Mouse (Mus musculus): ENCODE data around the gene C330007P06Rik. TPM values are rescaled to one million over a fixed set of nuclear protein-coding genes. Genes with fewer than 3 reads are reported as not detected.

The C330007P06Rik gene
- total and polyA plus RNA-seq, 3 experiments: 18.6 to 61.2 (median 53.0) TPM

- Histone ChIP-seq H3K79me2 (replicated peaks; ENCODE audit: control insufficient read depth, extremely low read depth, insufficient read depth, poor library complexity, severe bottlenecking) (no peaks in the 10 kb centered on the region), H3K36me3 (replicated peaks in 1 of 2; ENCODE audit: control insufficient read depth in 1 of 2, insufficient read depth in 1 of 2, low read length in 1 of 2) (peaks cover 0 to 8% of the 10 kb centered on the region in 2 experiments), H3K27ac (ENCODE audit: insufficient read depth, low read depth) (no peak overlapping the region), H3K4me3 (replicated peaks in 1 of 3; ENCODE audit: low read depth in 2 of 3, low read length in 2 of 3, poor library complexity in 1 of 3) (no peak overlapping the region), H3K9me3 (replicated peaks; ENCODE audit: low read length) (no peaks in the 10 kb centered on the region), H3K4me1 (ENCODE audit: control insufficient read depth in 1 of 2, insufficient read depth in 2 of 2) (peaks cover 4 to 16% of the 10 kb centered on the region in 2 experiments), H3K27me3 (replicated peaks) (no peaks in the 10 kb centered on the region), H3K9ac (ENCODE audit: insufficient read depth, low read depth) (no peak overlapping the region), H3K4me2 (ENCODE audit: insufficient read depth, low read depth, poor library complexity, severe bottlenecking) (no peak overlapping the region)
- DNase-seq (ENCODE audit: extremely low read depth): no peak
- in situ Hi-C loops (cut with MboI; ENCODE audit: low pct_ligation_motif_present, low pct_unique_long_range_greater_than_20kb, low sequenced_read_pairs): loop anchor here (10.0 kb wide), 1 partner anchor 80 kb away; the partner anchor contains the start of gene Nkrf
- TF ChIP-seq MAFK (IDR thresholded peaks at IDR 0.05; ENCODE audit: insufficient replicate concordance, low read length) (no peak), MAX (IDR thresholded peaks at IDR 0.05; ENCODE audit: low read length) (no peak), MEF2A (IDR thresholded peaks at IDR 0.05; ENCODE audit: borderline replicate concordance, low read depth, low read length) (no peak), HCFC1 (IDR thresholded peaks at IDR 0.05; ENCODE audit: low read depth, low read length) (no peak), UBTF (IDR thresholded peaks at IDR 0.05; ENCODE audit: low read depth, low read length) (no peak), PAX5 (IDR thresholded peaks at IDR 0.05; ENCODE audit: low read length) (no peak), ZKSCAN1 (IDR thresholded peaks at IDR 0.05; ENCODE audit: borderline replicate concordance, low read depth, low read length) (no peak), RCOR1 (conservative IDR thresholded peaks at IDR 0.05; ENCODE audit: low read depth, low read length) (no peak), JUND (conservative IDR thresholded peaks at IDR 0.05; ENCODE audit: low read depth, low read length) (no peak), NRF1 (IDR thresholded peaks at IDR 0.05; ENCODE audit: low read depth, low read length) (no peak), EP300 (IDR thresholded peaks at IDR 0.05; ENCODE audit: low read length) (no peak), CTCF (conservative IDR thresholded peaks at IDR 0.05 in 1 of 2, IDR thresholded peaks at IDR 0.05 in 1 of 2; ENCODE audit: low read depth in 2 of 2, low read length in 2 of 2) (no peak), E2F4 (IDR thresholded peaks at IDR 0.05; ENCODE audit: insufficient replicate concordance, low read depth, low read length) (no peak), MAZ (IDR thresholded peaks at IDR 0.05; ENCODE audit: low read depth, low read length) (no peak), POLR2A (IDR thresholded peaks at IDR 0.05; ENCODE audit: low read depth, low read length) (no peak), KAT2A (IDR thresholded peaks at IDR 0.05; ENCODE audit: insufficient replicate concordance, low read length) (no peak), ZNF384 (IDR thresholded peaks at IDR 0.05; ENCODE audit: low read depth, low read length) (no peak)
- dilution Hi-C loops (cut with MboI; ENCODE audit: extremely low pct_ligation_motif_present, extremely low pct_unique_long_range_greater_than_20kb, low sequenced_read_pairs): no loop called here
These were observed 48.9 kb downstream of the C330007P06Rik start for GRCm38 (mm10) chrX:36825032-36825431.

- no peak overlapping the region for H3K4me3 ChIP-seq (replicated peaks in 1 of 3; ENCODE audit: low read depth in 2 of 3, low read length in 2 of 3, poor library complexity in 1 of 3)
- DNase-seq (ENCODE audit: extremely low read depth): no peak
- H3K4me1 ChIP-seq (ENCODE audit: control insufficient read depth in 1 of 2, insufficient read depth in 2 of 2): peaks cover 4 to 16% of the 10 kb centered on the region in 2 experiments
- no peaks in the 10 kb centered on the region for H3K27me3 ChIP-seq (replicated peaks)
- TF ChIP-seq MYC (IDR thresholded peaks at IDR 0.05; ENCODE audit: low read depth, low read length) (no peak), EP300 (IDR thresholded peaks at IDR 0.05; ENCODE audit: low read length) (no peak), USF1 (IDR thresholded peaks at IDR 0.05; ENCODE audit: low read depth, low read length) (no peak), TCF12 (IDR thresholded peaks at IDR 0.05; ENCODE audit: low read depth, low read length) (no peak), POLR2AphosphoS2 (IDR thresholded peaks at IDR 0.05; ENCODE audit: low read depth, low read length) (no peak), ZNF384 (IDR thresholded peaks at IDR 0.05; ENCODE audit: low read depth, low read length) (no peak), HCFC1 (IDR thresholded peaks at IDR 0.05; ENCODE audit: low read depth, low read length) (no peak), CHD2 (IDR thresholded peaks at IDR 0.05; ENCODE audit: low read length) (no peak), MAFK (IDR thresholded peaks at IDR 0.05; ENCODE audit: insufficient replicate concordance, low read length) (no peak), SMC3 (IDR thresholded peaks at IDR 0.05; ENCODE audit: low read depth, low read length) (no peak), CTCF (conservative IDR thresholded peaks at IDR 0.05 in 1 of 2, IDR thresholded peaks at IDR 0.05 in 1 of 2; ENCODE audit: low read depth in 2 of 2, low read length in 2 of 2) (no peak), KAT2A (IDR thresholded peaks at IDR 0.05; ENCODE audit: insufficient replicate concordance, low read length) (no peak), BHLHE40 (IDR thresholded peaks at IDR 0.05; ENCODE audit: low read depth, low read length) (no peak), ZKSCAN1 (IDR thresholded peaks at IDR 0.05; ENCODE audit: borderline replicate concordance, low read depth, low read length) (no peak)
- no peaks in the 10 kb centered on the region for H3K79me2 ChIP-seq (replicated peaks; ENCODE audit: control insufficient read depth, extremely low read depth, insufficient read depth, poor library complexity, severe bottlenecking)
- dilution Hi-C loops (cut with MboI; ENCODE audit: extremely low pct_ligation_motif_present, extremely low pct_unique_long_range_greater_than_20kb, low sequenced_read_pairs) (no loop called here), in situ Hi-C loops (cut with MboI; ENCODE audit: low pct_ligation_motif_present, low pct_unique_long_range_greater_than_20kb, low sequenced_read_pairs) (loop anchor here (10.0 kb wide), 1 partner anchor 81 kb away; the partner anchor contains the start of gene Nkrf)
- H3K27ac ChIP-seq (ENCODE audit: insufficient read depth, low read depth): no peak overlapping the region
- no peak overlapping the region for H3K4me2 ChIP-seq (ENCODE audit: insufficient read depth, low read depth, poor library complexity, severe bottlenecking)
- H3K36me3 ChIP-seq (replicated peaks in 1 of 2; ENCODE audit: control insufficient read depth in 1 of 2, insufficient read depth in 1 of 2, low read length in 1 of 2): peaks cover 0 to 5% of the 10 kb centered on the region in 2 experiments
- H3K9ac ChIP-seq (ENCODE audit: insufficient read depth, low read depth): no peak overlapping the region
- no peaks in the 10 kb centered on the region for H3K9me3 ChIP-seq (replicated peaks; ENCODE audit: low read length)
These were observed 49.8 kb downstream of the C330007P06Rik start for GRCm38 (mm10) chrX:36823932-36824711.

Measured in CH12.LX (cell line).